10 mouse cellular contexts compared by ENCODE assay signal in the genomic region with DNA sequence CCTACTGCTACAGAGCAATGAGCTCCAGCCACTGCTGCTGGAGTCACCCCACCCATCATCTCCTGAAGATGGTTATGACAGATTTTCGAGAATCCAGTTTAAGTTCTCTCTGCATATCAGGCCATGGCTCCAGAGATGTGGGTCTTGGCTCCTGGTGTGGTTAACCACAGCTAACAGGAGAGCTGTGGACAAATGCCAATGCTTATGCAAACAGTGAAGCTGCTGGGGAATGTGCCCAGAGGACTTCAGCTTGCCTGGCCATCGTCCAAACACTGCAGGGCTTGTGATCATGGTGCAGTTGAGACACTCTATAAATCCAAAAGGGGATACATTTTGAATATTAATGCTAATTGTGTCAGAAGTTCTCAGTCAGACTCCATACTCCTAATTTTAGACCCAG.
DNase-seq lines count a peak whose midpoint lies in the region; ATAC-seq and TF ChIP-seq lines count a peak whose summit lies in the region.
"Had no signal": no experiment of that assay in that cellular context is flagged by ENCODE, and none has a peak within 500 bp of the region (broad histone marks: within the 10 kb centered on the region; RNA-seq: fewer than 3 reads in every experiment).

No protein-coding gene starts in this region.

- ATAC-seq in hindbrain, postnatal 0 days: no peak
- ATAC-seq in lung, embryonic 14.5 days (ENCODE audit: insufficient read depth): peak; percentile 60
- ATAC-seq in forebrain, embryonic 15.5 days (replicated peaks): no peak

- no peak overlapping the region for H3K27ac ChIP-seq in hindbrain, postnatal 0 days
- no peak overlapping the region for H3K27ac ChIP-seq in hindbrain, embryonic 10.5 days
- no peak overlapping the region for H3K27ac ChIP-seq in lung, embryonic 14.5 days (ENCODE audit: low read depth)
- no peak overlapping the region for H3K27ac ChIP-seq in forebrain, embryonic 15.5 days (replicated peaks)
- H3K27ac ChIP-seq in thymus, adult 2 months (ENCODE audit: control insufficient read depth, insufficient read depth, low read length): no peak overlapping the region
- H3K27ac ChIP-seq: embryonic facial prominence, embryonic 12.5 days; midbrain, embryonic 12.5 days had no signal

- DNase-seq in hindbrain, postnatal 0 days (ENCODE audit: low spot score): peak; percentile 60
- DNase-seq in hindbrain, embryonic 10.5 days (ENCODE audit: low spot score): no peak
- DNase-seq in NIH3T3 (ENCODE audit: low read depth): peak; percentile 11
- peak; percentile 21 for DNase-seq in heart, adult 8-10 months (ENCODE audit: low spot score)
- peak; percentile 87 for DNase-seq in lung, embryonic 14.5 days
- no peak for DNase-seq in c-Kit-positive CD71-positive TER-119-positive erythroid progenitor cells, embryonic 14.5 days (ENCODE audit: low spot score)
- DNase-seq in thymus, adult 2 months: no peak

- H3K4me1 ChIP-seq in hindbrain, postnatal 0 days (ENCODE audit: insufficient read depth, low read length): no peaks in the 10 kb centered on the region
- H3K4me1 ChIP-seq in hindbrain, embryonic 10.5 days (replicated peaks): peaks cover 8% of the 10 kb centered on the region
- no peaks in the 10 kb centered on the region; the same call in 1 of the 2 replicates for H3K4me1 ChIP-seq in lung, embryonic 14.5 days (ENCODE audit: insufficient read depth)
- H3K4me1 ChIP-seq in forebrain, embryonic 15.5 days: peaks cover 4% of the 10 kb centered on the region; the same call in 1 of the 2 replicates
- H3K4me1 ChIP-seq in thymus, adult 2 months (replicated peaks; ENCODE audit: control insufficient read depth, insufficient read depth, low read length): no peaks in the 10 kb centered on the region
- H3K4me1 ChIP-seq: embryonic facial prominence, embryonic 12.5 days had no signal

- H3K9ac ChIP-seq in hindbrain, postnatal 0 days (replicated peaks; ENCODE audit: low read length): no peak overlapping the region
- H3K9ac ChIP-seq in lung, embryonic 14.5 days: no peak overlapping the region
- no peak overlapping the region for H3K9ac ChIP-seq in forebrain, embryonic 15.5 days (replicated peaks)
- H3K9ac ChIP-seq: embryonic facial prominence, embryonic 12.5 days; midbrain, embryonic 12.5 days had no signal

- H3K4me2 ChIP-seq in hindbrain, postnatal 0 days (ENCODE audit: low read depth, low read length): no peak overlapping the region
- no peak overlapping the region for H3K4me2 ChIP-seq in lung, embryonic 14.5 days
- no peak overlapping the region for H3K4me2 ChIP-seq in forebrain, embryonic 15.5 days (replicated peaks)
- H3K4me2 ChIP-seq: embryonic facial prominence, embryonic 12.5 days; midbrain, embryonic 12.5 days had no signal

- no peak for TF ChIP-seq POLR2A in thymus, adult 2 months (IDR thresholded peaks at IDR 0.05; ENCODE audit: control insufficient read depth, extremely low read depth, insufficient read depth, low read length, poor library complexity)

- TF ChIP-seq CTCF in hindbrain, postnatal 0 days (IDR thresholded peaks at IDR 0.05; ENCODE audit: low read depth): no peak
- TF ChIP-seq CTCF in lung, embryonic 14.5 days (IDR thresholded peaks at IDR 0.05; ENCODE audit: low read depth): no peak
- no peak for TF ChIP-seq CTCF in thymus, adult 2 months (IDR thresholded peaks at IDR 0.05; ENCODE audit: borderline replicate concordance, control insufficient read depth, extremely low read depth, insufficient read depth, low read length, poor library complexity)

- H3K4me3 ChIP-seq in hindbrain, postnatal 0 days (ENCODE audit: low read length): no peak overlapping the region
- no peak overlapping the region for H3K4me3 ChIP-seq in hindbrain, embryonic 10.5 days
- H3K4me3 ChIP-seq in lung, embryonic 14.5 days (ENCODE audit: low read depth, low read length): no peak overlapping the region
- no peak overlapping the region for H3K4me3 ChIP-seq in forebrain, embryonic 15.5 days
- no peak overlapping the region for H3K4me3 ChIP-seq in thymus, adult 2 months (ENCODE audit: control insufficient read depth, insufficient read depth, low read length)
- H3K4me3 ChIP-seq: embryonic facial prominence, embryonic 12.5 days; midbrain, embryonic 12.5 days had no signal

- WGBS in hindbrain, postnatal 0 days: 44% methylated on average over 2 of the region's 2 CpGs
- 68% methylated on average over 2 of the region's 2 CpGs for WGBS in hindbrain, embryonic 10.5 days
- WGBS in lung, embryonic 14.5 days: 29% methylated on average over 2 of the region's 2 CpGs
- WGBS in forebrain, embryonic 15.5 days: 61% methylated on average over 2 of the region's 2 CpGs
- WGBS in thymus, adult 2 months: 19% methylated on average over 2 of the region's 2 CpGs

- no peaks in the 10 kb centered on the region for H3K9me3 ChIP-seq in hindbrain, postnatal 0 days (ENCODE audit: low read length)
- no peaks in the 10 kb centered on the region for H3K9me3 ChIP-seq in hindbrain, embryonic 10.5 days
- H3K9me3 ChIP-seq in lung, embryonic 14.5 days (ENCODE audit: low read depth, low read length): no peaks in the 10 kb centered on the region
- H3K9me3 ChIP-seq in forebrain, embryonic 15.5 days: no peaks in the 10 kb centered on the region
- H3K9me3 ChIP-seq: embryonic facial prominence, embryonic 12.5 days; midbrain, embryonic 12.5 days had no signal

- no peaks in the 10 kb centered on the region for H3K27me3 ChIP-seq in hindbrain, postnatal 0 days (ENCODE audit: insufficient read depth, low read length)
- no peaks in the 10 kb centered on the region for H3K27me3 ChIP-seq in hindbrain, embryonic 10.5 days (ENCODE audit: insufficient read depth, poor library complexity, severe bottlenecking)
- no peaks in the 10 kb centered on the region for H3K27me3 ChIP-seq in lung, embryonic 14.5 days (ENCODE audit: insufficient read depth, low read length)
- no peaks in the 10 kb centered on the region for H3K27me3 ChIP-seq in forebrain, embryonic 15.5 days
- no peaks in the 10 kb centered on the region for H3K27me3 ChIP-seq in thymus, adult 2 months (ENCODE audit: control insufficient read depth, insufficient read depth, low read length)
- H3K27me3 ChIP-seq: embryonic facial prominence, embryonic 12.5 days; midbrain, embryonic 12.5 days had no signal

- H3K36me3 ChIP-seq in hindbrain, postnatal 0 days (ENCODE audit: insufficient read depth, low read length): no peaks in the 10 kb centered on the region
- H3K36me3 ChIP-seq in hindbrain, embryonic 10.5 days: no peaks in the 10 kb centered on the region
- H3K36me3 ChIP-seq in lung, embryonic 14.5 days (ENCODE audit: insufficient read depth): no peaks in the 10 kb centered on the region
- H3K36me3 ChIP-seq in forebrain, embryonic 15.5 days: no peaks in the 10 kb centered on the region
- H3K36me3 ChIP-seq in thymus, adult 2 months (ENCODE audit: control insufficient read depth, insufficient read depth, low read length): no peaks in the 10 kb centered on the region
- H3K36me3 ChIP-seq: embryonic facial prominence, embryonic 12.5 days; midbrain, embryonic 12.5 days had no signal

Comparison
In these comparisons a context has a peak if more than half of its experiments do, and no peak if none do; other contexts are left out.
1. DNase-seq: peak in hindbrain, postnatal 0 days (single experiment), NIH3T3 (single experiment), heart, adult 8-10 months (single experiment) and lung, embryonic 14.5 days (single experiment); none in hindbrain, embryonic 10.5 days (single experiment), c-Kit-positive CD71-positive TER-119-positive erythroid progenitor cells, embryonic 14.5 days (single experiment) and thymus, adult 2 months (single experiment).